Mouse (Mus musculus): ENCODE results near the gene Dhx34. TPM values are rescaled to one million over a fixed set of nuclear protein-coding genes. Genes with fewer than 3 reads are reported as not detected.
A peak's percentile ranks its signal among the peaks of the same experiment; 100 is the strongest.

The Dhx34 gene
- total and polyA plus RNA-seq, 2 experiments from 2014 or later, result 9.7 to 16.0 TPM

DNA sequence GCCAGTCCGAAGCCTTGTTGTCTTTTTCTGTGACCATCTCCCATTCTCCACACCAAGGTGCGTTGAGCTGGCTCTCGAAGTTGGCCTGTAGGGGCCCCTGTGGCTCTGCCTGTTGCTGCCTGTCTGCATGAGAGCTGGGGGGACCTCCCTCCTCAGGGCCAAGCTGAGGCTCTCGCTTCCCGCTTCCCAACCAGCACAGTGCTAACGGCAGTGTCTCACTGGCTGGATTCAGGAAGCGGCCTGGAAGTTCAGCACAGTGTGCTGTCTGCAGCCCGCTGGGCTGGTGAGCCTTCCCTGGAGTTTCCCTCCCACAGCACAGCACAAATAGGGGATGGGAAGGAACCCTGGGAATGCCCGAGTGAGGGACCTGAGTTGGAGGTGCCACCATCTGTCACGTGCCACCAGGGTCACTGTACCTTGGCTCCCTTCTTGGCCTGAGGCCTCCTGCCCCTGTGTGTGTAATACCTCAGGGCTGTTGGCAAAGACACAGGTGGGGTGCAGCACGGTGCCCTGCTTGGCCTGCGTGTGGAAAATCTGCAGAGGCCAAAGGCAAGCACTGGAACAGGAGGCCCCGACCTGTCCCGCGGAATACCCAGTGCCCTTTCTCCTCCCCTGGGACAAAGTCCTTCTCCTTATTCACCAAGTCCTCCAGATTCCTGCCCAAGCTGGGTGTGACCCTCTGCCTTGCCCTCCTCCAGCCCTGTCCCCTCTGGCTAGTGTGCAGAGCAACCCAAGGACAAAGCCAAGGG, 18.9 kb downstream of the Dhx34 start:
- ATAC-seq (no peak), DNase-seq (no peak)
- no peak overlapping the region for H3K27ac ChIP-seq (ENCODE audit: low read depth, low read length)
- peaks cover 58% of the 10 kb centered on the region for H3K36me3 ChIP-seq (ENCODE audit: insufficient read depth)
- H3K9ac ChIP-seq, result no peak overlapping the region
- H3K4me3 ChIP-seq (ENCODE audit: low read depth, low read length), result no peak overlapping the region
- H3K4me2 ChIP-seq (ENCODE audit: low read depth), result no peak overlapping the region
- 85% methylated on average over 15 of the region's 15 CpGs for WGBS
- H3K27me3 ChIP-seq (ENCODE audit: insufficient read depth, low read length), result no peaks in the 10 kb centered on the region
- no peaks in the 10 kb centered on the region for H3K4me1 ChIP-seq (ENCODE audit: insufficient read depth)
- no peaks in the 10 kb centered on the region for H3K9me3 ChIP-seq (ENCODE audit: low read length)
- TF ChIP-seq CTCF (IDR thresholded peaks at IDR 0.05; ENCODE audit: low read depth), result no peak

DNA sequence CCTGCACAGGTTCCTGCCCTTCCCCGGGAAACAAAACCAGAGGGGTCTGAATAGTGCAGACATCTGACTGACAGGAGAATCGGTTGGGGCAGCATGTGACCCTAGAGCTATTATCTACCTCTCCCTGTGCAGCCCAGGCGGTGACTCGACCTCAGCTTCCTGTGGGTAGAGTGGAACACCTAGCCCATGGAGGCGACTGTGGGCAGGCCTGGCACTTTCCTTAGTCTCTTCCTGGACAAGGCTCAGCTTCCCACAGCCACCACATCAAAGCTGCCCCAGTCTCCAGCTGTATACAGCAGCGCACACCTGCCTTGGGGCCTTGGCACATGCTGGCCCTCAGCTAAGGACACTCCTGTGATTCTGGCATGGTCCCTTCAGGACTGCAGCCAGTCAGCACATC, 20.7 kb downstream of the Dhx34 start:
- no peak for DNase-seq
- H3K9ac ChIP-seq, result no peak overlapping the region
- H3K4me2 ChIP-seq (ENCODE audit: low read depth), result no peak overlapping the region
- no peak for TF ChIP-seq CTCF (IDR thresholded peaks at IDR 0.05; ENCODE audit: low read depth)
- peaks cover 60% of the 10 kb centered on the region for H3K36me3 ChIP-seq (ENCODE audit: insufficient read depth)
- no peak for ATAC-seq
- H3K4me3 ChIP-seq (ENCODE audit: low read depth, low read length), result no peak overlapping the region
- no peaks in the 10 kb centered on the region for H3K27me3 ChIP-seq (ENCODE audit: insufficient read depth, low read length)
- no peak overlapping the region for H3K27ac ChIP-seq (ENCODE audit: low read depth, low read length)
- no peaks in the 10 kb centered on the region for H3K4me1 ChIP-seq (ENCODE audit: insufficient read depth)
- no peaks in the 10 kb centered on the region for H3K9me3 ChIP-seq (ENCODE audit: low read length)
- 82% methylated on average over 6 of the region's 6 CpGs for WGBS

DNA sequence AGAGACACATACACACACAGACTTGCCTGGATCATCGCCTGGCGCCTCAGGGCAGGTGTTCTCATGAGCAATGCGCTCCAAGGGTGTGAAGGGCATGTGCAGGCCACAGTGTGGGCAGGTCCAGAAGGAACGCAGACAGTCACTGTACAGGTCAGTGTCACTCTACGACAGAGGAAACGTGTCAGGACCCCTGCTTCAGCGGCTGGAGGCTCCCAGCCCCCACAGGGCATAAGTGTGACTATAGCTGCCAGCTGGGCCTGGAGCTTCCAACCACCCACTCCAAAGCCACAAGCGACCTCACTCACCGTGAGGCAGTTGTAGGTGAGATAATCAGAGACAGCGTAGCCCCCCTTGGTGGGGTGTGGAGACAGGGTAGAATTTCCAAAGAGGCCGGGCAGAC, 23.3 kb downstream of the Dhx34 start:
- H3K9ac ChIP-seq, result no peak overlapping the region
- ATAC-seq (no peak), DNase-seq (no peak)
- no peak for TF ChIP-seq CTCF (IDR thresholded peaks at IDR 0.05; ENCODE audit: low read depth)
- H3K27me3 ChIP-seq (ENCODE audit: insufficient read depth, low read length), result no peaks in the 10 kb centered on the region
- H3K9me3 ChIP-seq (ENCODE audit: low read length), result no peaks in the 10 kb centered on the region
- peaks cover 48% of the 10 kb centered on the region for H3K36me3 ChIP-seq (ENCODE audit: insufficient read depth)
- H3K4me2 ChIP-seq (ENCODE audit: low read depth), result no peak overlapping the region
- H3K27ac ChIP-seq (ENCODE audit: low read depth, low read length), result no peak overlapping the region
- no peaks in the 10 kb centered on the region for H3K4me1 ChIP-seq (ENCODE audit: insufficient read depth)
- 90% methylated on average over 11 of the region's 11 CpGs for WGBS
- no peak overlapping the region for H3K4me3 ChIP-seq (ENCODE audit: low read depth, low read length)

DNA sequence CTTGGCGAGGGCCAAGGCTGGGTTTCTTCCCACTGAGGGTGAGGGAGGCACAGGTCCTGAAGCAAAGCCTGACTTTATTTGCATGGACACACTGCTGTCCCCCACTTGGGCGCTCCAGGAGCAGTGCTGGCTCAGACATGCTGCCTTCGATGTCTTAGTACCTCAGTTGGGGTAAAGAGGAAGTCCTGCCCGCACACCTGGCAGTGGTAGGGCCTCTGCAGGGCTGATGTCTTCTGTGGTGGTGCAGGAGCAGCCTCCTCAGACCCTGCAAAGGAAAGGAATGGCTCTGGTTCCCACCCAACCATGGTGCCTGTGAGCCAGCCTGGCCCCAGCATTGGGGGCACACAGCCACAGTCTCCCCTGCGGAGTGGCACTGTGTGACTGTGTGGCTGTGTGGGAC, 24.7 kb downstream of the Dhx34 start:
- Histone ChIP-seq H3K9me3 (ENCODE audit: low read length) (no peaks in the 10 kb centered on the region), H3K27me3 (ENCODE audit: insufficient read depth, low read length) (no peaks in the 10 kb centered on the region), H3K36me3 (ENCODE audit: insufficient read depth) (peaks cover 38% of the 10 kb centered on the region), H3K4me1 (ENCODE audit: insufficient read depth) (no peaks in the 10 kb centered on the region), H3K4me3 (ENCODE audit: low read depth, low read length) (no peak overlapping the region), H3K4me2 (ENCODE audit: low read depth) (no peak overlapping the region), H3K27ac (ENCODE audit: low read depth, low read length) (no peak overlapping the region), H3K9ac (no peak overlapping the region)
- TF ChIP-seq CTCF (IDR thresholded peaks at IDR 0.05; ENCODE audit: low read depth), result no peak
- WGBS, result 81% methylated on average over 5 of the region's 5 CpGs
- ATAC-seq (no peak), DNase-seq (no peak)

DNA sequence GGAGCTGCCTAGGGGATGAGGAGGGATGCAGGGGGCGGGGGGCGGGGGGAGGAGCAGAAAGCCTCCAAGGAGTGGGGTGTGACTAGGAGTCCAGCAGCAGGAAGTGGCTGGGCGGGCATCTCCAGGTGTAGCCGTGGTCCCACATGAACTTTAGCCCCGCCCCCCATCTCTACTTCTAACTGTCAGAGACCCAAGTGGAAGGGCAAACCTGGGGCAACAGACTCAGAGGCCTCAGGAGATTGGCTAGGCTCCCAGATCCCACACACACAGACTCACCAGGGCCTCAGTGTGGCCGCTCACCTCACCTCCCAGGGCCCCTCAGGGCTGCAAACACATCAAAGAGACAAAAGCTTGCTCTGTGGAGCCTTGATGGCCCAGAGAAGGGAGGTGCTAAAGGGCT, 25.2 kb downstream of the Dhx34 start:
- ATAC-seq, result no peak
- 55% methylated on average over 6 of the region's 6 CpGs for WGBS

DNA sequence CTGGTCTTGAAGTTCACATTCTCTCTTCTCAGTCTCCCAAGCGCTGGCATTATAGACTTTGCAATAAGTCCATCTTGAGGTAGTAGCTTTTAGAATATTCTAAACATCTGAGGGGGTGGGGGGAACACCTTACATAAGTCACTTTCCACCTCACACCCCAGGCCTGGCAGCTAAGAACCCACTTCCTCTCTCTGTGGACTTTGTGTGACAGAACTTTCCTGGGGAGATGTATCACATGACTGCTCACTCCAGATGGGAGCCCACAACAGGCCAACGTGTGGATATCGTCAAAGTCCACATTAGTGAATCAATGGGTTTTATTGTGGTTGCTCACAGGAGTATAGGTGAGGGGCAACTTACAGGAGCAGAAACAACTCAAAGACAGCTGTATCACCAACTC, 28.1 kb downstream of the Dhx34 start:
- 61% methylated on average over 3 of the region's 3 CpGs for WGBS
- Histone ChIP-seq H3K4me2 (ENCODE audit: low read depth) (no peak overlapping the region), H3K9ac (no peak overlapping the region), H3K27ac (ENCODE audit: low read depth, low read length) (no peak overlapping the region), H3K4me1 (ENCODE audit: insufficient read depth) (no peaks in the 10 kb centered on the region), H3K4me3 (ENCODE audit: low read depth, low read length) (no peak overlapping the region), H3K9me3 (ENCODE audit: low read length) (no peaks in the 10 kb centered on the region), H3K27me3 (ENCODE audit: insufficient read depth, low read length) (no peaks in the 10 kb centered on the region), H3K36me3 (ENCODE audit: insufficient read depth) (peaks cover 15% of the 10 kb centered on the region)
- no peak for TF ChIP-seq CTCF (IDR thresholded peaks at IDR 0.05; ENCODE audit: low read depth)
- DNase-seq, result no peak
- no peak for ATAC-seq

More for the DNA sequence above, 25.2 kb downstream of the Dhx34 start:
- Histone ChIP-seq H3K9ac (no peak overlapping the region), H3K4me3 (ENCODE audit: low read depth, low read length) (no peak overlapping the region), H3K27me3 (ENCODE audit: insufficient read depth, low read length) (no peaks in the 10 kb centered on the region), H3K27ac (ENCODE audit: low read depth, low read length) (no peak overlapping the region), H3K9me3 (ENCODE audit: low read length) (no peaks in the 10 kb centered on the region), H3K36me3 (ENCODE audit: insufficient read depth) (peaks cover 36% of the 10 kb centered on the region), H3K4me2 (ENCODE audit: low read depth) (no peak overlapping the region), H3K4me1 (ENCODE audit: insufficient read depth) (no peaks in the 10 kb centered on the region)
- DNase-seq, result no peak
- no peak for TF ChIP-seq CTCF (IDR thresholded peaks at IDR 0.05; ENCODE audit: low read depth)

DNA sequence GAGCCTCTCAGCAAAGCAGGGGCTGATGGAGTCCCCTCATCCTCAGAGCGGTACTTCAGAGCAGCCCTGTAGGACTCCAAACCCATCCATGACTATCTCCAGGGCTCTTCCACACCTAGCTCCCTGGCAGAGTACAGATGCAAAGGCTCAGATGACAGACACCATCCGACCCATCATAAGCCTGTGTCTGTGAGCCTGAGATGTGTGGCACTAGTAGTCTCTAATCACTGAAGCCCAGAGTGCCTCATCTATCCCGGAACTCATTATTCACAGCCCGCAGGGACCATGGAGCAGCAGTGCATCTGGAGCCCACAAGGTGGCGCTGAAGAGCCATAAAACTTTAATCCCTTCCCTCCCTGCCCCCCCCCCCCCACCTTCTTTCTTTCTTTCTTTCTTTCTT, 29.5 kb downstream of the Dhx34 start:
- Histone ChIP-seq H3K36me3 (ENCODE audit: insufficient read depth) (peaks cover 1% of the 10 kb centered on the region; the same call in 1 of the 2 replicates), H3K9ac (no peak overlapping the region), H3K4me1 (ENCODE audit: insufficient read depth) (no peaks in the 10 kb centered on the region), H3K27me3 (ENCODE audit: insufficient read depth, low read length) (no peaks in the 10 kb centered on the region), H3K4me2 (ENCODE audit: low read depth) (no peak overlapping the region), H3K27ac (ENCODE audit: low read depth, low read length) (no peak overlapping the region), H3K9me3 (ENCODE audit: low read length) (no peaks in the 10 kb centered on the region), H3K4me3 (ENCODE audit: low read depth, low read length) (no peak overlapping the region)
- DNase-seq, result peak; percentile 91
- 18% methylated on average over 5 of the region's 5 CpGs for WGBS
- ATAC-seq, result peak; percentile 81
- TF ChIP-seq CTCF (IDR thresholded peaks at IDR 0.05; ENCODE audit: low read depth), result peak; percentile 77
